Mouse (Mus musculus): ENCODE data around the gene Ptprt.

DNA sequence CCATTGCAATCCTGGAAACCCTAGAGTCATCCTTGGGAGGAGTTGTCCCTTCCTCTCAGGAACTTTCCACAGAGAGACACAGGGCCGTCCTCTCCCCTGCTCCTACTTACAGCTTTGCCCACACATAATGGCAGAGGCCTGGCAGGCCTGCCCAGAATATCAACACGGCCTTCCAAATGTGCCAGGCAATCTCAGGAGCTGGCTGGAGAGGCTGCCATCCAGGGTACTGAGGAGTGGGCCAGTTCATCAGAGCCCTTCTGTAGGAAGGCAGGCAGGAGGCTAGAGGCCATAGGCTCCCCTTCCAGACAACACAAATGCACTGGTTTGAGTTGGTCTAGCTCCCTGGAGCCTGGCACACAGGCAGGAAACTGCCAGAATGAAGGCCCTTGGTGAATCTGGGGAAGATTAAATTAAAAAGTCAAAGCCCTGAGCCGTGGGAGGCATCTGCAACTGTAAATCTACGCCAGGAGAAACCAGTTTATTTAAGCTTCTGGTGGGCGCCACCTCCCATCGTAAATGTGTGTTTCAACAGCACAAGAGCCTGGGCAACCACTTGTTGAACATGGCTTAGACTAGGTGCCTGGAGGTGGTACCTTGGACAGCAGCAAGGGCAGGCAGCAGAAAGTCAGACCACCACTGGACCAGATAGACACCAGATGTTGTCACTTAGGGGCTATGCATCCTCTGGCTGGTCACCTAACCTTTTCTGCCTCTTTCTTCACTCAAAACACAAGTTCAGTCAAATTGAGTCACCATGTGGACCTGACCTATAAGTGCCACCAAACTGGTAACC, 92.4 kb downstream of the Ptprt start:
- TF ChIP-seq JUND (conservative IDR thresholded peaks at IDR 0.05; ENCODE audit: low read depth, low read length) (no peak), USF1 (IDR thresholded peaks at IDR 0.05; ENCODE audit: low read depth, low read length) (no peak), CTCF (conservative IDR thresholded peaks at IDR 0.05 in 1 of 2, IDR thresholded peaks at IDR 0.05 in 1 of 2; ENCODE audit: low read depth in 2 of 2, low read length in 2 of 2) (no peak), POLR2AphosphoS2 (IDR thresholded peaks at IDR 0.05; ENCODE audit: low read depth, low read length) (no peak), TCF12 (IDR thresholded peaks at IDR 0.05; ENCODE audit: low read depth, low read length) (no peak), MAFK (IDR thresholded peaks at IDR 0.05; ENCODE audit: insufficient replicate concordance, low read length) (no peak)

Data from CH12.LX (cell line).